Mouse (Mus musculus) c-Kit-positive CD71-negative TER-119-negative erythroid progenitor cells, embryonic 14.5 days (primary cell): Measurements from ENCODE around the gene Cnmd.
A peak's percentile ranks its signal among the peaks of the same experiment; 100 is the strongest.

Source experiments
- DNase-seq: peaks from one replicate; pipeline ENCODE4 v3.0.0-alpha.2; 2013; ENCODE audit warnings: low read depth

Gene Cnmd

DNA sequence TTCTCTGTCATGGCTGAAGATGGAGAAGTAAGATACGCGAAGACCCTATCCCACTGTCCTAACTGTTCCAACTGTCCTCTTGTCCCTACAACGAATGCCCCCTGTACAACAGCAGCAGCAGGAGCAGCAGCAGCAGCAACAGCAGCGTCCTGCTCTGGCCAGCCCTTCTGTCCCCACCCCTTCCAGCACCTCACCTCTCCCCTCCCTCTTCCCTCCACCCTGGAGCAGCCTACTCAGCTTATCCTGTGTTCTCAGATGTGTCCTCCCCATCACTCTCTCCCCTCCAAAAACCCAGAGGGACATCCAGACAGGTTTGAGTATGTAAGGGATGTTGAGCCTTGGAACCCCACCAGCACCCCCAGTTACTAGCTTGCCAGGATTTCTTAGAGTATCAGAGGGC is at the start of gene Cnmd:
Cnmd (minus strand) TSS at position 170 of the 400 bp plus-strand sequence.
- DNase-seq, result no peak

DNA sequence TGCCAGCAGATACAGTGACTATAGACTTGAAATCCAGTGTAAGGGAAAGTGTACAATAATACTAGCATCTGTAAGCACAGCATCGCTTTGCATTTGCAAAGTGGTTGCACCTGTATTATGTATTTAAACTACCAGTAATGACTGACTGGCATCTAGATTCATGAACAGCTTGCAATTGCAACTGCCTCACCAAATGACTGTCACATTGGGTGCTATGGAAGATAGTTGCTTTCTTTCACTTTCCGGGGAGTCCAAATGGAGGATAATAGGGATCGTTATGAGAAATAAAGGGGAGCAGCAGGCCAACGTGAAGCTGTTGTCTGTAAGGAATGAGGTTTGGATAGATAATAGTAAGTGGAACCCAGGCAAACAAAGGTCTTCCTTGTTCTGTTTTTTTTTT is 49.3 kb upstream of the Cnmd start:
- no peak for DNase-seq

DNA sequence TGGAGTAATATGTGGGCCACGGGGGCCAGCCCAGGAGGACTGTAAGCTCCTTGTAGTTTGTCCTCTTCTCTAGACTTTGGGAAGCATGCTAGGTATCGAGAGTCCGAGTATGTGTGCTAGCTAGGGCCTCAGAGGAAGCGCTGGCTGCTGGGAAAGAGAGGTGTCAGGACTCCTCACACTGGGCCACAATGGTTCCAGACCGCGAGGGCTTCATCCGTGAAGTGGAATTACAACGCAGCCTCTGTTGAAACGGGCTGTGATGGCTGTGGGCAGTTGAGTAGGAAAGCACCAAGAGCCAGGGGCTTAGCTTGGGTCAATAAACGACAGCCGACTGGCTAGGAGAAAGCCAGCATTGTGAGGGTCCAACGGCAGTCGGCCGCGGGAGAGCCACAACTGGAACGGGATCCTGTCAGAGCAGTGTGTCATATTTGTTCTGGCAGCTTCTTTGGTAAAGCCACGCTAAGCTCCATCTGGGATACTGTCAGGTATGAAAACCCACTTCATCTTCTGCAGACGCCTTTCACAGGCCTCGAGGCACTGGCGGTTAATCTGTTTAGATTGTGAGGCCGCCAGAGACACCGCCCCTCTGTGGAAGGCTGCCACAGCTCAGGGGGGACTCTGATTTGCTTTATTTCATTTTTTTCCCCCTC is 41.7 kb upstream of the Cnmd start:
- no peak for DNase-seq

DNA sequence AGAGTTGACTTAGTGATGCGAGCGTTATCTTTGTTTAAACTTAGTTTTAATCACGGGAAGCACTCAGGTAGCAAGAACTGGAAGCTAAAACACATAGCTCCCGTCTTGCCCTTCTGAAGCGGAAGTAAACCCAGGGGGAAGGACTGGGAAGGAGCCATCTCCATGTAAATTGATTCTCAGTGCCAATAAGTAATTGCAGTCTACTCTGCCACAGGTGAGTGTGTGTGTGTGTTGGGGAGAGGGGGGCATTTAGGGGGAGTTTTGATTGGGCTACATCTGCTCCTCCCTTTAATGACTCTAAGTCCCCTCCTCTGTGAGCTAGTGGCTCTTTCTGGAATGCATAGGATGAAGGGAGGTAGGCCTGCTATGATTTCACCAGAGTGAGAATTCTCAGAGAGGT is 39.6 kb upstream of the Cnmd start:
- no peak for DNase-seq

DNA sequence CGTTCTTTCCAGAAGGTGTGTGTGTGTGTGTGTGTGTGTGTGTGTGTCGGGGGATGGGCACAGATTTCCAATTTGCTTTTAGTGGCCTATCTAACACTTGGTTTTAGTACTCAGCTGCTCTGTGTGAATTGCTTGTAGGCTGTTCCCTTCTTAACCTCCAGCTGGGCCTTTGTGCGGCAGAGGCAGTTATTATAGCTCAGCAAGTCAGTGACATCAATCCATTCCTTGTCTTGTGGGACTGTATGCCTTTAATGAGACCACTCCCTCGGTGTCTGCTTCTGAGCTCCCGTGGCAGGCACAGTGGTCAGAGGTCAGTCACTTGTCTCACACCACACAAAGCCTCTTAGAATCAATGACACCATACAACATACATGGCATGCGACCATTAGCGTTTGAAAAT is 39.1 kb upstream of the Cnmd start:
- DNase-seq, result no peak

DNA sequence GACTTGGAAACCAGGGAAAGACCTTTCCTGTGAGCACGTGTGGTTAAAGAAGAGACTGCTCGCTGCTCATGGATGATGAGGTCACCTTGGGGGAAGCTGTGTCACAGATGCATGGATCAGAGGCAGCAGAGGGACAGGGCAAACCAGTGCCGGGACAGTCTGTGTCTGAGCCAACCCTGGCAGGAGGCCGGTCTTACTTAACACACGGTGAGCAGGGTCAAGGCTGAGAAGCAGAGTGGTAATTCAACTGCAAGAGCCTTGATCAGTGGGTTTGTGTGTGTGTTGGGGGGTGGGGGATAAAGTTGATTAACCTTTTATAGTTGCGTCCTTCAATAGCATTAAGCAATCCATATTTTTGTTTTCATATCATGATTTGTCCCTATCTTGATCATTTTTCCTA is 37.4 kb upstream of the Cnmd start:
- DNase-seq, result no peak

DNA sequence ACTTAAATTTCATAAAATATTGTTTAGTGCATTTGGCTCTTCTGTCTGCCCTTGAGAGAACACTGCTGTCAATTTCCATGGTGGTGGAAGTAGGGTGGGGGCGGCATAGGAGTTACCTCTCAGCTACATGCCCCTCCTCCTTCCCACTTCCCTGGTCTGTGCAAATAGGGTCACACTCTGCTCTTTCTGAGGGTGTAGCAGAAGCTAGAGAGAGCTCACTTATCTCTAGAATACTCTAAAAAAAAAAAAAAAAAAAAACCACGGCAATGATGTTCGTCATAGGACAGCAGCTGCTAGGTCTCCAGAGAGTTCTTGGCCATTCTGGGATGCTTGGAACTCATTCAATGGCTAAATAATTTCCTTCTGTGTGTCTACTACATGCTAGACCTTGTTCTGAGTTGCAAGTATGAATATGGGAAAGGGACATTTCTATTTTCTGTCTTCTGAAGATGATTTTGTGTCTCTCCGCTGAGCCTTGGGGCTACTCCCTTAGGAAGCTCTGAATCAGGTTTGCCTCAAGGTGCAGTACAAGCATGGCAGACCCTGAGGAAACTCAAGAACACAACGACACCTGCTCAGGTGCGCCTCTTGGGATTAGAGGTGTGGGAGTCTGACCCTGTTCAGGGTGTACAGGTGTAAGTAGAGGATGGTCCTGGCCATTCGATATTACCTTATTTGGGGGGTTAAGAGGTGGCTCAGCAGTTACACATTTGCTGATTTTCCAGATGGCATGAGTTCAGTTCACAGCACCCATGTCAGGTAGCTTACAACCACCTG is 28.3 kb upstream of the Cnmd start:
- DNase-seq, result no peak

DNA sequence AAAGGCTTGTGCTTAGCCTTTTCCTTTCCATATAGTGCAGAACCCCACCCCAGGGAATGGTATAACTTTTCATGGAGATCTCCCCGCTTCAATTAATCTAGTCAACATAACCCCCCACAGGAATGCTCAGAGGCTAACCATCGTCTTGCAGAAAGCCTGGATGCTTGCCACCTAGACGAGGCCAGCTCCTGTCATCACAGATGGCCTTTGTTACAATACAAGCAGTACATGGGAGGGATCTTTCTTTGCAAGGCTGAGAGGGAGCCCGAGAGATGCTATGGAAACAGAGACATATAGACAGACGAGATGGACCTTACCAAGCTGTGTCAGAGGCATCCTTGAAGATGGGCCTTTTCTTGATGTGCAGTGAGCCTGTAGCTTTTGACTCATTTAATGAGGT is 18.7 kb upstream of the Cnmd start:
- no peak for DNase-seq

DNA sequence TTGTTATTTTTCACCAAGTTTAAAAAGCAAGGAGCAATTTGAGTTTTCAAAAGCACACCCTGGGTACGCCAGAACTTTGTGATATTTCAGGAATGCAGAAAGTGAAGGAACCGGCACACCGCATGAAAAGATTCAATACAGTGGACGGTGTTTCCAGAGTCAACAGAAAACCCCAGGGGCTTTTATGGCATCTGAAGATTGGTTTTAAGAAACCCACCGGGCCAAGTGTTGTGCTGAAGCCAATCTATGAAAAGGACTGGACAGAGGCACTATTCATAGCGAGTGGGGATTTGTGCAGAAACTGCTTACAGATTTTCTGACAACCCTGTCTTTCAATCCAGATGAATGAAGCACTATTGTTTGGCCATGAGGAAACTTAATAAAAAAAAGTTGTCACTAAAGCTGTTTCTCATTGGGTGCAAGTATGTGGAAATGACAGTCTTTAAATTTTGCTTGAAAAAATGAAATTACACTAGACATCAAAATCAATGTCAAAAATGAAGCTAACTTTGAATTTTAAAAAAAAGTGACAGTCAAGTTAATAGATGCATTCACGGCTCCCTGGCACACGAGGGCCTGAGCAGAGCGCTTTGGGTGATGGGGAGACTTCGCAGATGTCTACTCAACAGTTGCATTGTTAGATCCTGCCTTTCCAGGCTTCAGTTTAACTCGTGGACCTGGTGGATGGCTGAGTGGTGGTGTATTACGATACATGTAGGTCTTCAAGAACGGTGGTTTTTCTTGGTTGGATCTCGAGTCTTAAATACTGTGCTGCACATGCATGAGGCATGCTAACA is 16.1 kb upstream of the Cnmd start:
- DNase-seq, result no peak

DNA sequence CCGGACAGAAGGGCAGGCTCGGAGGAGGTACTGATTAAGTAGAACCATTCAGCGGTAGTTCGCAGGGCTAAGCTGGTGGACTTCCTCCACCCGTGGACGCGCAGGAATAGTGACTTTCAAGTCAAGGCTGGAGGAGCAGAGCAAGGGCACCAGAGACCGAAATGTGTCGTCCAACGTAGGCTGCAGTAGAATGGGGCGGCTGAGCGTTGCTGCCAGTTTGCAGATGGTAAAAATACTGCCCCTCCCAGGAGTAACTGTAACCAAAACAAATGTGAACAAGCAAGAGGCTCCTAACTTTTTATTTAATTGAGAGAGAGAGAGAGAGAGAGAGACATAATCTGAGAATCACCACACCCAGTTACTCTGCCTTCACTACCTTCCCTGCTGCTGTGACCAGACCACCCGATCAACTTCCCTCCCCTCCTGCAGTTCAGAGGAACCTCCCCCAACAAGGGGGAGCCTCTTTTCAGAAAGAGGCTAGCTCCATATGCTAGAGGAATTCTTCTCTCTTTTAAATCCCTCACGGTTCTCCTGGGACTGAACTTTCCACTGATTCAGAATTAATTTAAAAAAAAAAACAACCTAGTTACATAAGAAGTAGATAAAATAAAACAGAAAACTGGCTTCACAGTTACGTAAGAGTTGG is 15.3 kb upstream of the Cnmd start:
- DNase-seq, result no peak

DNA sequence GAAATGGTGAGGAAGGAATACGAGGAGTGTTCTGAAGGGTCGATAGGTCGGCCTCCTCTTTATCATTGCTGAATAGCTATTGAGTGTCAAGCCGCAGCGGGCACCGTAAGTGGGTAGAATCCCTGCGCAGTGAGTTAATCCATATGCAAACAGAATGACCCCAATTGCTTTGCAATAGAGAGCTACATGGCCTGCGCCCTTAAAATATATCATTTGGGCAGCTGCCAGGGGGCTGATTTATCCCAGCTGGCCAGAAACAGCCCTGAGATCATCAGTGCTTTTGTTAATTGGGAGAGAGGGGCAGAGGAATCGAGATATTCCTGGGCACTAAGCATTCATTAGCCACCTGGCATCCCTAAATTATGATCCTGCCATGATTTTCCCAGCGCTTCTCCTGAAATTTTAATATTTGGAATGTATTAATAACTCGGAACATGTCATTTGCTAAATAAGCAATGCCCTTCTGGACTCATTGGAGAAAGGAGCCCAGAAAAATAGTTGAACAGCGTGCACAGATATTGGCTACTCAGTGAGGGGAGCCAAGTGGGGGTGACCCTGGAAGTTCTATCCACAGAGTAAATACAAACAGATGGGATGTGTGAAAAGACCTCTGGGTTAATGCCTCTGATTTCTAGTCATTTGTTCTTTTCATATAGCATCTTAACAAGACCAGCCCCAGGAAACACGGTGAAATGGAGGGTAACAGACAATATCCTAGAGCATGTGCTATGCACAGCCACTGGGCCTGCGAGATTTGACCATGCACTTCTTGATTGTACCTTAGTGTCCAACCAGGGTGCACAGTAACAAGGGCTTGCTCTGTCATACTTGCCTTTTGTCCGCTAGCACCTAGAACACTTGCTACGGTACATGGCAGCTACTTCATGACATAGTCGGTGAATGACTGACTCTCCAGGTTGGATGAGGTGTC is 11.4 kb upstream of the Cnmd start:
- no peak for DNase-seq

DNA sequence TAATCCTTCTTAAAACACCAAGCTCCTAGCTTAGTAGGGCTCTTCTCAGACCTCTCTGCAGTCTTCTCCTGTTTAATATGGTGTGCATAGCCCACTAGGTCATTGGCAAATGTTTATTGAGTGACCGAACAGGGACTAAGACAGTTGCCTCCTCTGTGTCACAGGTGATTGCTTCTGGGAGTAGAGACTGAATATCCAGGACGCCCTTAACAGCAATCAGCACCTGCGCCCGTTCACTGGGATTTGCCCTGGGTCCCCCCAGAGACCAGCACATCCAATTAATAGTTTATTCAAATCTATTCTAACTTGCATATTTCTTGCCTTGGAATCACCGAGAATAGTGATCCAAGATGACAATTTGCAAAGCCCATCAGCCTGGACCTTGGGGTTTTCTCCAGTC is 10.6 kb upstream of the Cnmd start:
- DNase-seq, result no peak

DNA sequence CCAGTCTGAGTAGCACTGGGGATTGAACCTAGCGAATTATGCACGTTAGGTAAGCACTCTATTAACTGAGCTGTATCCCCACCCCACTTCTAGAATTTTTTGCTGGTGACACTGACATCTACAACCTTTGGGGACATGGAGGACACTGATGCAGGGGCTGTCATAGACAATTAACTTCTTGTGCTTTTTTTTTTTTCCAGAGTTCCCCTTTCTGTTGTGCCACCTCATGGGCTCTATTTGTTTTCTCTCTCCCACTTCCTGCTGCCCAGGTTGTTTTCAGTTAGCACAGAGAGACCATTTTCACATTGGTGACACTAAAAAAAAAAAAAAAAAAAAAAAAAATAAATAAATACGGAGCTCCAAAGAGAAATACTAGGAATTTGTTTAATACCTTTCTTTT is 9.0 kb upstream of the Cnmd start:
- no peak for DNase-seq

DNA sequence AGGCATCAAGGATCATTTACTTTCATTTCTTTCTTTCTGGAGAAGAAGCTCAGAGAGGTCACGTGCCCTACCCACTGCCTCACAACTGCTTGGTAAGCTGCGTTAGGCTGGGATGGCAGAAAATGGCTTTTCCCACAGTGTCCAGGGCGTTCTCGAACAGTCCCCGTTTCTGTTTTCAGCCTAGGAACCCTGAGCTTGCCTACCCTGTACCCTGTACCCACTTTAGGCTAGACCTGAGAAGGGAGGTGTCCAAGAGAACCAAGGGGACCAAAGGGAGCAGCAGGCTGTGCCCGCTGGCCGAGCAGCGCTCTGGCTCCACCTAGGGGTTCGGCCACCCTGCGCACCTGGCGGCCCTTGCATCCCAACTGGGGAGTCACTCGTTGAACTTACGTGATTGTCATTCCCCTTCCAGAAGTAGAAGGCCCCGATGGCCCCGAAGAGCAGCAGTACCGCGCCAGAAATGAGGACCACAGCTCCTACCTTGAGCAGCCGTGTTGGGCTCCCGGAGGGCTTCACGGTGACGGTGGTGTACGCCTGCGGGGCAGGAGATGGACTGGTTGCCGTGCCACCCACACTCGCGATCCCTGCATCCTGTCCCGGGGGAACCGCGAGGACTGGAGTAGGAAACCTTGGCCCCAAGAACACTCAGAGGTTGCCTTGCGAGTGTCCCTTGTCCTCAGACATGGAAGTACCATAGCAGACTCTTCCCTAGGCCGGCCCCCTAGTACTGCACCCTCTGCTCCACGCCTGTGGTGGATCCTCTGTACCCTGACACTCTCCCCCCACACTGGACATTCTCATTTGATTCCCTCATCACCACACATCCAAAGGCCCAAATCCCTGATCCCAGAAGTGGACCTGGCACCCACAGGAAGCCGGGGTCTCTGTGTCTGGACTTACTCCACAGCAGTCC is 709 bp downstream of the Cnmd start:
- peak; percentile 28 for DNase-seq

DNA sequence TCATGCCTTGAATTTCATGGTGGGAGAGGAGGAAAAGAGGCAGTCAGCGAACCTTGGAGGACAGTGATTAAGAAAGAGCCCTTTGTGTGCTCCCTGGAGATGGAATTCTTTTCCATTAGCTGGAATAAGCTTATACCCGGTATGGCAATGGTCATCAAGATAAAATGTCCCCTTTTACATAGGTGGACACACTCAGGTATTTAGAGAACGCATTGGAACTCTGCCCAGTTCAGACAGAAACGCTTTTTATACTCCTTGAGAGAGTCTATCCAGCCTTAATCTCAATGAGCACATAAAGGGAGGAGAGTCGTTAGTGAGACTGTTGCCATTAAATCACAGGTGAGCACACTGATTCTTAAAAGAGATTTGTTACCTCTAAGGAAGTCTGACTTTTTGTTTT is 1.5 kb downstream of the Cnmd start:
- no peak for DNase-seq

DNA sequence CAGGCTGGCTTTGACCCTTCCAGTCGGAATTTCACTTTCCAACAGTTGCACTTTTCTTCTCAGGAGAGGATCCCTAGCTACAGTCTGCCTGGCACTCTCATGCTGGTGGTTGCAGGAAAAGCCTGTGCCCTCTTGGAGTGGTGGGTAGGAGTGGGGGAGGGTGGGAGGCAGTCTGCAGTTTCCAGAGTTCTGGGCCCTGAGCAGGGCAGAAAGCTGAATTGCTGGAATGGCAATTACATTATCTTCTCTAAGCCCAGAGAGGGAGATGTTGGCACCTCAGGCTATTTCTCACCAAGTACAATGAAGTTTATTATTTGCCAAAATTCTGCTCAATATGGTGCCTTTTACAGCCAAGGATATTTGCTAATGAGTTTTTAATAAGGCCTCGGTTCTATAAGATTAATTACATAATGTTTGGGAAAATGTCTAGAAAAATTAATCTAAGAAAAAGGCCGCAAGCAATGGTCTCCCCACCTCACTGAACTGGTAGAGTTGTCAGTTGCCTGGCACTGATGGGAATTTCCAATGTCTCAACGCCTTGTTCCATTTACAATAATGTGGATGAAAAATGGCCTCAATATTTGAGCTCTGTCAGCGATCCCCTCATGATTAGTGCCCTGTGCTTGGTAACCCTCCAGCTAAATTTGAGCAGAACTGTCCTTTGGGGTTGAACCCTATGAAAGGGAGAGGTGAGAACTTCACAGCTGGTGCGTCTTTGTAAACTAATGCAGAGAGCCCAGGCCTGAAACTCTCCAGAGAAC is 3.0 kb downstream of the Cnmd start:
- no peak for DNase-seq

DNA sequence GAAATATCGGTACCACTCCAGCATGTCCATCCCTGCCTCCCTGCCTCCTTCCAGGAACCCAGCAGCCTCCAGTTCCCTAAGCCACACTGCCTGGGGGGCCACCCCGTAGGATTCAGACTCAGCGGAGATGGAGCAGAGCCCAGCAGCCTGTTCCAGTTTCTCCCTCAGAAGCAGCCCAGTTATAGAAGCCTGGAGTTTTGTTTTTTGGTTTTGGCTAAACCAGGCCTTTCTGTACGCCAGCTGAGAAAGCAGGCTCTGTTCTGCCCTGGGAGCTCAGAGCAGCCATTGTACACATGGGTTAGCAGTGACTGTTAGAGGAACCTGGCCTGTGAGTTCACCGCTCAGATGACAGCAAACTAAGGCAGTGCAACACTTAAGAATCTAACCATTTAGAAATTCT is 3.7 kb downstream of the Cnmd start:
- no peak for DNase-seq

DNA sequence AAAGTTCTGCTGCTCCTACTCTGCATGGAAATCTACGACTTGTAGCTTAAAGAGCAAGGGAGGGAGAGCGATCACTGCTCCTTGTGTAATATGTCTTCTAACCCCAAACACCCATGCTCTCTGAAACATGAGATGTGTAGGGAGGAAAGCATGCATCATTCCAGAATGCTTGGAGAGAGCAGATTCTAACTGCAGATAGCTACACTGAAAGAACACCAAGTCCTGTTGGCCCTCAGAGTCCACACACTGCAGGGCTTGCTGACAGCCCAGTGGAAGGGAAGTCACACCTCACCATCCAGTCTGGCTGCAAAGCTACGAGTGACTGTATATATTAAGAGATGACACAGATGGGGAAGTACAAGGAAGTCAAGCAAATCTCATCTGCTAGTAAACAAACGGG is 9.3 kb downstream of the Cnmd start:
- DNase-seq, result no peak

DNA sequence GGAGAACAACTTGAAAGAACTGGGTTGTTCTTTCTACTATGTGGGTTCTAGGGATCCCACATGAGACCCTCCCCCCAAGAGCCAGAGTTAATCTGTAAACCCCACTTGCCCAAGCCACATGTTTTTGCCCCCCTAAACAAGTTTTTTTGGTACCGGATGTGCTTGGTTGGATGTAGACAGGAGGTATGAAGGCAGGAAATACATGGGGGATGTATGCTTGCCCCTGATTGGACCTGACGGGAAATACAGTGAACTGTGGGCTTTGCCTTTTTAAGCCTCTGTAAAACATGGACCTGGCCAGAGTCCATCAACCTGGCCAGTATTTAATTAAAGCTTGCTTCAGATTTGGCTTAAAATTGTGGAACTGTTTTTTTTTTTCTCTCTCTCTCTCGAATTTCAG is 12.3 kb downstream of the Cnmd start:
- no peak for DNase-seq

DNA sequence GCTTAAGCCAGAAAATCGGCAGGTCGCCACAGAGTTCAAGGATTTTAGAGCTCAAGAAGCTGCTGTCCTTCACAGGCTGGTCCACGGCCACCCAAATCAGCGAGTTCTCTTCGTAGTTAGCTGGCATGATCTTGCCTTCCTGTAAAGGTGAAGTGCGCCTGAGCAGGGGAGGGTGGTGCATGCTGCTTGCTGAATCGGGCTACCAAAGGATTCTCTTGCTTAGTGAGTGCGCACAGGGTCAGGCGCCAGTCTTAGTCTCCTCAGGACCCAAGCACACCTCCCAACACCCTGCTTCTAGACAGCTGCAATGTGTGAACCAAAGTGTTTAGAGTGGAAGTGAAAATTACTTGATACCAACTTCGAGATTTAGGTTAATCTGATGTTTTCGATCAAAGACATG is 16.6 kb downstream of the Cnmd start:
- no peak for DNase-seq
